8 mouse cellular contexts compared by ENCODE assay signal in the genomic region with DNA sequence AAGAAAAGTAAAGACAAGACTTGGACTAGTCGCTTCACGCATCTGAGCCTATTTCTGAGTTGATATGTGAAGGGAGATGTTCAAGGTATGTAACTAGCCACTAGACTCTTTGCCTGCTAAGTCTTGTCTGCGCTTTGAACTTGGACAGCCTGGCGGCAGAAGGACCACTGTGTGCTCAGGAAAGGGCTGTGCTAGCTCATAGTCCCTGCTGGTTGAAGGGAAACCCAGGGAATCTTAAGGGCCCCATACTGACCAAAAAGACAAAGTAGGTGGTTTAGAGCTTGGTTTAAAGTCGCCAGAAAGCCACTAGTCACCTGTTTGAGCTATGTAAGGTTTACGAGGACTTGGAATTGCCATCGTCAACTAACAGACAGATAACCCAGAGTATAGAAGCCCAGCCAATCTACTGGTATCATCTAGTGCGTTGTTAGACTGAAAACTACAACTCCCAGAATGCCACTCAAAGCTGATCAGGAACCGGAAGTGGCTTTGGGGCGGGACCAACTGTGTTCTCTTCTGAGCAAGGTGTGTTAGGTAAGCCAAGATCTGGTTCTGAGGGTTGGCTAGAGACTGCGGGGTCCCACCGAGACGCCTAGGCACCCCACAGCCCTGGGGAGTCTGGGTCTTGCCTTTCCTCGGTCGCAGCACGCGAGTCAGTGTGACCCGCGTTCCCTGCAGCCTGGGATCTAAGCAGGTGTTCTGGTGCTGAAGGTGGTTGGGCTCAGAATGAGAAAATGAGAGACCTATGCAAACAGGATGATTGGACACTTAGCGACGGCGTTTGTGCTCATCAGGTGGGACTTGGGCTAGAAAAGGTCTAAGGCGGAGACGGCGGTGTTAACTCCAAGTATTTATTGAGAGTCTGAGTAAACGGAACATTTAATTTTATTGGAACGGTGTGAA. TPM values are rescaled to one million over a fixed set of nuclear protein-coding genes. Genes with fewer than 3 reads are reported as not detected.
A peak's percentile ranks its signal among the peaks of the same experiment; 100 is the strongest.
DNase-seq lines count a peak whose midpoint lies in the region; ATAC-seq and TF ChIP-seq lines count a peak whose summit lies in the region.

A gene (plus strand): TSS at position 466 of the 903 bp plus-strand sequence.

- no peaks in the 10 kb centered on the region for H3K27me3 ChIP-seq in MEL (ENCODE audit: control insufficient read depth in 1 of 2, insufficient read depth in 2 of 2, low read length in 2 of 2)
- H3K27me3 ChIP-seq in forebrain, embryonic 14.5 days (replicated peaks; ENCODE audit: control insufficient read depth, insufficient read depth, low read length) = no peaks in the 10 kb centered on the region
- H3K27me3 ChIP-seq in lung, embryonic 14.5 days (ENCODE audit: insufficient read depth, low read length) = no peaks in the 10 kb centered on the region

- TF ChIP-seq RAD21 in MEL (IDR thresholded peaks at IDR 0.05; ENCODE audit: low read depth, low read length) = no peak

- no peaks in the 10 kb centered on the region; a peak in 1 of 4 replicates for H3K36me3 ChIP-seq in MEL (ENCODE audit: control insufficient read depth in 1 of 2, insufficient read depth in 2 of 2, low read length in 2 of 2)
- H3K36me3 ChIP-seq in forebrain, embryonic 14.5 days (ENCODE audit: control insufficient read depth, insufficient read depth, low read length) = peaks cover 21% of the 10 kb centered on the region
- peaks cover 18% of the 10 kb centered on the region; the same call in 1 of the 2 replicates for H3K36me3 ChIP-seq in lung, embryonic 14.5 days (ENCODE audit: insufficient read depth)

- H3K79me2 ChIP-seq in MEL (ENCODE audit: control insufficient read depth, insufficient read depth, low read length, poor library complexity) = no peaks in the 10 kb centered on the region; the same call in 1 of the 2 replicates

- DNase-seq in MEL (ENCODE audit: low read depth, low spot score) = peak; percentile 90
- DNase-seq in forebrain, embryonic 14.5 days (ENCODE audit: low spot score) = peak; percentile 94
- DNase-seq in heart, postnatal 4 days = peak; percentile 63
- DNase-seq in layer of hippocampus, adult 8-10 months (ENCODE audit: low spot score in 2 of 2) = peak; percentile 56 to 63
- DNase-seq in lung, embryonic 14.5 days = peak; percentile 89
- DNase-seq in thymus, postnatal 14 days = peak; percentile 84

- H3K4me2 ChIP-seq in forebrain, embryonic 14.5 days (ENCODE audit: low read length) = peak within 1 kb of the TSS; percentile 54
- peak within 1 kb of the TSS; percentile 83 for H3K4me2 ChIP-seq in lung, embryonic 14.5 days

- 20% methylated on average over 27 of the region's 27 CpGs for WGBS in forebrain, embryonic 14.5 days
- WGBS in lung, embryonic 14.5 days = 18% methylated on average over 27 of the region's 27 CpGs
- 15% methylated on average over 27 of the region's 27 CpGs for WGBS in olfactory bulb, adult 2 months

- no peak for TF ChIP-seq EP300 in MEL (IDR thresholded peaks at IDR 0.05; ENCODE audit: low read depth in 1 of 2, low read length in 2 of 2)

- H3K4me1 ChIP-seq in MEL (ENCODE audit: control insufficient read depth in 1 of 2, insufficient read depth in 2 of 2, low read length in 2 of 2) = no peaks in the 10 kb centered on the region
- H3K4me1 ChIP-seq in forebrain, embryonic 14.5 days (ENCODE audit: control insufficient read depth, insufficient read depth, low read length) = 0 out of 2 replicates have a peak, but pooled peaks cover 5% of the 10 kb centered on the region
- H3K4me1 ChIP-seq in lung, embryonic 14.5 days (ENCODE audit: insufficient read depth) = 0 out of 2 replicates have a peak, but pooled peaks cover 7% of the 10 kb centered on the region
- H3K4me1 ChIP-seq in olfactory bulb, adult 2 months (ENCODE audit: control insufficient read depth, insufficient read depth, low read length) = peaks cover 2% of the 10 kb centered on the region; the same call in 1 of the 2 replicates

- no peak within 1 kb of the TSS for H3K27ac ChIP-seq in MEL (ENCODE audit: control insufficient read depth, low read depth, low read length)
- no peak within 1 kb of the TSS for H3K27ac ChIP-seq in forebrain, embryonic 14.5 days (ENCODE audit: low read depth, low read length)
- H3K27ac ChIP-seq in lung, embryonic 14.5 days (ENCODE audit: low read depth) = no peak within 1 kb of the TSS
- H3K27ac ChIP-seq in olfactory bulb, adult 2 months (ENCODE audit: insufficient read depth, low read depth, low read length) = no peak within 1 kb of the TSS

- peak in 1 of 2 experiments; percentile 64; a peak in 2 of 4 replicates for TF ChIP-seq POLR2A in MEL (IDR thresholded peaks at IDR 0.05; ENCODE audit: control insufficient read depth in 1 of 2, insufficient read depth in 1 of 2, low read depth in 1 of 2, low read length in 2 of 2, poor library complexity in 1 of 2)
- no peak; the same call in 1 of the 2 replicates for TF ChIP-seq POLR2A in olfactory bulb, adult 2 months (IDR thresholded peaks at IDR 0.05; ENCODE audit: insufficient read depth, low read depth, low read length)

- no peak for TF ChIP-seq CTCF in MEL (IDR thresholded peaks at IDR 0.05 in 2 of 3, conservative IDR thresholded peaks at IDR 0.05 in 1 of 3; ENCODE audit: control insufficient read depth in 1 of 3, insufficient read depth in 1 of 3, low read depth in 2 of 3, low read length in 3 of 3, poor library complexity in 1 of 3, severe bottlenecking in 1 of 3)
- TF ChIP-seq CTCF in lung, embryonic 14.5 days (IDR thresholded peaks at IDR 0.05; ENCODE audit: low read depth) = no peak
- no peak for TF ChIP-seq CTCF in olfactory bulb, adult 2 months (IDR thresholded peaks at IDR 0.05; ENCODE audit: insufficient read depth, low read depth, low read length)

- peak within 1 kb of the TSS; percentile 95 for H3K4me3 ChIP-seq in MEL (ENCODE audit: control insufficient read depth in 1 of 2, insufficient read depth in 1 of 2, low read depth in 2 of 2, low read length in 2 of 2)
- peak within 1 kb of the TSS; percentile 62 for H3K4me3 ChIP-seq in forebrain, embryonic 14.5 days (ENCODE audit: low read depth, low read length)
- H3K4me3 ChIP-seq in lung, embryonic 14.5 days (ENCODE audit: low read depth, low read length) = peak within 1 kb of the TSS; percentile 74
- H3K4me3 ChIP-seq in olfactory bulb, adult 2 months (ENCODE audit: insufficient read depth, low read depth, low read length) = peak within 1 kb of the TSS; percentile 71

- peak within 1 kb of the TSS; percentile 73 for H3K9ac ChIP-seq in MEL (ENCODE audit: control insufficient read depth, low read depth, low read length, poor library complexity, severe bottlenecking)
- H3K9ac ChIP-seq in forebrain, embryonic 14.5 days (ENCODE audit: low read length) = peak within 1 kb of the TSS; percentile 67
- H3K9ac ChIP-seq in lung, embryonic 14.5 days = peak within 1 kb of the TSS; percentile 69

- H3K9me3 ChIP-seq in MEL (replicated peaks; ENCODE audit: insufficient read depth, low read length) = no peaks in the 10 kb centered on the region
- H3K9me3 ChIP-seq in forebrain, embryonic 14.5 days (replicated peaks; ENCODE audit: control insufficient read depth, low read length) = no peaks in the 10 kb centered on the region
- H3K9me3 ChIP-seq in lung, embryonic 14.5 days (ENCODE audit: low read depth, low read length) = no peaks in the 10 kb centered on the region

- peak; percentile 100 for ATAC-seq in cerebellum, adult (ENCODE audit: insufficient number of reproducible peaks, low FRiP score, low TSS enrichment)
- ATAC-seq in forebrain, embryonic 14.5 days = peak; percentile 94
- ATAC-seq in lung, embryonic 14.5 days (ENCODE audit: insufficient read depth) = peak; percentile 88

TF ChIP-seq in MEL, 35 proteins besides CTCF, POLR2A, EP300 and RAD21 (continues in another document):
- TF ChIP-seq ETS1 (IDR thresholded peaks at IDR 0.05; ENCODE audit: low read depth, low read length) (no peak), USF1 (IDR thresholded peaks at IDR 0.05; ENCODE audit: low read depth, low read length) (no peak), TAL1 (IDR thresholded peaks at IDR 0.05; ENCODE audit: low read length) (no peak), GABPA (IDR thresholded peaks at IDR 0.05; ENCODE audit: low read depth, low read length) (no peak), ZC3H11A (IDR thresholded peaks at IDR 0.05; ENCODE audit: low read depth, low read length) (no peak), RCOR1 (IDR thresholded peaks at IDR 0.05; ENCODE audit: low read depth, low read length) (0 out of 2 replicates have a peak, but pooled peaks have one; percentile 13), POLR2AphosphoS2 (IDR thresholded peaks at IDR 0.05; ENCODE audit: low read length) (no peak), ZNF384 (IDR thresholded peaks at IDR 0.05; ENCODE audit: low read depth, low read length) (no peak), NELFE (IDR thresholded peaks at IDR 0.05; ENCODE audit: low read depth, low read length) (peak; percentile 50), GATA1 (IDR thresholded peaks at IDR 0.05; ENCODE audit: low read depth, low read length) (peak; percentile 58), SMC3 (IDR thresholded peaks at IDR 0.05; ENCODE audit: low read depth, low read length) (no peak), MAZ (IDR thresholded peaks at IDR 0.05; ENCODE audit: low read depth, low read length) (no peak), KAT2A (conservative IDR thresholded peaks at IDR 0.05; ENCODE audit: low read depth, low read length) (peak; percentile 87), CHD1 (IDR thresholded peaks at IDR 0.05; ENCODE audit: low read depth, low read length) (no peak), HCFC1 (IDR thresholded peaks at IDR 0.05; ENCODE audit: low read depth, low read length) (peak; percentile 100), MAFK (IDR thresholded peaks at IDR 0.05; ENCODE audit: borderline replicate concordance, low read depth, low read length) (no peak), SIN3A (IDR thresholded peaks at IDR 0.05; ENCODE audit: low read length) (peak; percentile 87), MYB (IDR thresholded peaks at IDR 0.05; ENCODE audit: low read depth, low read length) (0 out of 2 replicates have a peak, but pooled peaks have one; percentile 32), TBP (IDR thresholded peaks at IDR 0.05; ENCODE audit: low read depth, low read length) (peak; percentile 66; the same call in 1 of the 2 replicates), ELF1 (IDR thresholded peaks at IDR 0.05; ENCODE audit: low read depth, low read length) (peak; percentile 98), ZMIZ1 (IDR thresholded peaks at IDR 0.05; ENCODE audit: low read depth, low read length) (no peak)

RNA-seq across cellular contexts. Expression of the gene that starts here (rescaled TPM):
- 9.6 and 9.9 TPM in 2 replicates for total RNA-seq in MEL (2012; rRNA removed)
- polyA plus RNA-seq in MEL (2012; ENCODE audit: insufficient read depth in 1 of 2, insufficient read length in 2 of 2, low read depth in 1 of 2, low replicate concordance in 2 of 2, missing spikeins in 1 of 2) = 10 to 100 TPM in 1 of 2 experiments, not detected in 1; 19.7 TPM
- polyA plus RNA-seq in forebrain, embryonic 14.5 days (2014; fragmentation: Nextera tagmentation; extraction: Ambion mirVana) = 23.9 and 25.6 TPM in 2 replicates
- total RNA-seq in heart, postnatal 4 days (2021) = 1 to 10 TPM; 3.7 to 4.2 TPM
- 10 to 100 TPM; 10.5 to 19.0 (median 17.0) TPM for total RNA-seq in layer of hippocampus, adult 8-10 months (2022)
- 17.2 and 18.3 TPM in 2 replicates for polyA plus RNA-seq in lung, embryonic 14.5 days (2014; fragmentation: Nextera tagmentation; extraction: Ambion mirVana)
- polyA plus RNA-seq in olfactory bulb, adult 2 months (2012; ENCODE audit: insufficient read depth, insufficient read length, low replicate concordance, missing spikeins) = not detected in 2 replicates
